Mouse (Mus musculus) inflammation-experienced regulatory T-cells, adult 6 months (primary cell): Measurements from ENCODE around the gene Snapc3. TPM values are rescaled to one million over a fixed set of nuclear protein-coding genes. Genes with fewer than 3 reads are reported as not detected.
A peak's percentile ranks its signal among the peaks of the same experiment; 100 is the strongest.

Source experiments
- ATAC-seq: one replicate; pipeline ENCODE4 v1.8.0; 2017
- polyA plus RNA-seq, 3 experiments: library from polyadenylated mRNA; unstranded; fragments of 100-300 nt; shearing (Covaris generic); gene quantifications; one replicate each; pipeline ENCODE4 v1.2.1; 2017

Gene Snapc3
- 10 to 100 TPM; 41.9 to 49.3 (median 46.3) TPM for polyA plus RNA-seq

DNA sequence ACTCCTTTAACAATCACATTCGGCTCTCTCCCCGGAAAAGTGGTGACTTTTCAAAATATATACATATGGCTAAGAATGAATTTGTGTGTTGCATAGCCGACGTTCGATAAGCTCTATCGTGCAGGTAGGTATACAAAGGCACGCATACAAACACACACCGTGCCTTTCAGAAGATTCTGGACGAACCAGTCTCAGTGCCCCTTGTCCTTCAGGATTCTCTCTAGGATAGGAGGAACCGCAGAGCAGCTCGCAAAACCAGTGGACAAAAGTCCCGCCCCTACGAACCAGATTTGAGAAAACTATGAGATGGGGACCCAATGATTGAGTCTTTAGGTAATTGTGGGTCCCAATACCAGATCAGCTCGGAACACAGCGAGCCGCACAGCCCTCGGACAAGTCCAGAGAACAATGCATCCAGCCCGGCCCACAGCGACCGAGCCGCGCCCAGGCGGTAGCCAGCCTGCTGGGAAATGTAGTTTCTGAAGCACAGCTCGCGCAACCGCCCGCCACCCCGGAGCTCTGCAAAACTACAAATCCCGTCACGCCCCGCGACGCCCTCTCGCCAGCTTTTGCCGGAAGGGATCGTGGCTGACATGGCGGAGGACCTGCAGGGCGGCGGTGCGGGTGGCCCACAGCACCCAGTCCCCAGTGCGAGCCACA lies at the start of gene Snapc3:
TSS of gene Snapc3 (plus strand) at position 565 of the 660 bp plus-strand sequence.
- ATAC-seq = peak; percentile 99

DNA sequence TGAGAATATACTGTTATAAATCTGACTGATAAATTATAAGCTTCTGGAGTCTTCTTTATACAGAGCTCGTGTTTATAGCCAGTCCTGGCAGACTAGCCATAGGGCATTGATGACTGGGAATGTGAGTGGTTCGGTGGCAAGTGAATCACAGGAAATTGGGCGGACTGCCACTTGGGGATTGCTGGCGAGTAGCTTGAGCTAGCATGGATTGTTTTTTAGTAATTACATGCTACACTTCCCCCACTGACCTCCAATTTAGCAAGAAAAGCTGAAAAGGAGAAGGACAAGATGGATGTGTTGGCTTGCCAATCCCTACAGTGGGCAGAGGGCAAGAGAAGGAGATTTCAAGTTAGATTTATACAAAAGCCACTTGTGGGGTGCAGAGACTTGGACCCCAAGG lies 44.1 kb upstream of the Snapc3 start:
- no peak for ATAC-seq

DNA sequence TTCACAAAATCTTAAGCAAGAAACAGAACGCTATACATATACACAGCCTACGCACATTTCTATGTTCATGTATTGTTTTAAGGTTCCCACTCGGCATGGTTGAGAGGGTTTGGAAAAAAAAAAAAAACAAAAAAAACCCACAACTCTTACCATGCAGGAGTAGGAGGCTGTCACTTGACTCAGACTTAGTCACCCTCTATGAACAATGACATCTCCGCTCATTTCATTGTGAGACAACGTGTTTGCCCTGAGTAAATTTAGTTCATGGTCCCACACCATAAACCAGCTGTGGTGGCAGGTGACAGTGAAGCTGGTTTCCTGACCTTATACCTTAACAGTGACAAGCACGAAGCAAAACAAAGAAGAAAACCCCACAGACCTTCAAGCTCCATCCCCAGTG lies 41.9 kb upstream of the Snapc3 start:
- no peak for ATAC-seq

DNA sequence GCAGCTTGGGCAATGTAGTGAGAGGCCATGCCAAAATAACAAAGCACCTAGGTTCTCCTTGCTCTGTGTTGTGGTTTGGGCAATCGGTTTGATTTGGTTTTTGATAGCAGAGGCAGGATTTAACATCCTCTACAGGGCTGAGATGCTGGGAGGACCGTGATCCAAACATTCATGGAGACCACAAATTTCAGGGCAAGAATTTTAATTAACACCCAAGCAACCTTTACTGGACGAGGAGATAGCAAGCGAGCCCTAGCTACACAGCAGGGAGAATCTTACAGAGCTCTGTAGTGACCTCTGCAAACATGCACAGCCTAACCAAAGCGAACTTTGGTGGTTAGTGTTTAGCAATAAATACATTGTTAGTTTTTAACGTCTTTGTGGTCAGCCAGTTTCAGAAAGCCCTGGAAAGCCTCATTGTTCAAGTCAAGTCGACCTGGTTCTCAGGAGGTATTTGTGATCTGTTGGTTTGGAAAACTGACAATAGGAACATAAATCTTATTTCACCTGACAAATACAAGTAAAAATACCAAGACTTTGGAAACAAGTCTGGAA lies 41.0 kb upstream of the Snapc3 start:
- ATAC-seq = no peak

DNA sequence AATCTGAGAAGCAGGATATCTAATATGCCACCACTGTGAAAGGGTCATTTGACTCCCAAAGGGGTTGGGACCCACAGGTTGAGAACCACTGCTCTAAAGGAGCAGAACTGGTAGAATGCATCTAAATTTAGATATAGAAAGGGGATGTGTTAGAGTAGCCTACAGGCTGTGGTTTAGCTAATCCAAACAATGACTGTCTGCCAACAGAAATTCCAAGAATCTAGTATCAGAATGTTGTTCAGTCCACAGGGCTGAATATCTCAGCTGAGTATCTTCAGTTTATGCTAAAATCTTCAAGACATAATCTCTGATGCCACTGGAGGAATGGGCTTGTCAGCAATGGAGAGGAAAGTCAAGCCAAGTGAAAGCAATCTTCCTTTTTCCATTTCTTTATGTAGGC lies 38.5 kb upstream of the Snapc3 start:
- ATAC-seq = no peak

DNA sequence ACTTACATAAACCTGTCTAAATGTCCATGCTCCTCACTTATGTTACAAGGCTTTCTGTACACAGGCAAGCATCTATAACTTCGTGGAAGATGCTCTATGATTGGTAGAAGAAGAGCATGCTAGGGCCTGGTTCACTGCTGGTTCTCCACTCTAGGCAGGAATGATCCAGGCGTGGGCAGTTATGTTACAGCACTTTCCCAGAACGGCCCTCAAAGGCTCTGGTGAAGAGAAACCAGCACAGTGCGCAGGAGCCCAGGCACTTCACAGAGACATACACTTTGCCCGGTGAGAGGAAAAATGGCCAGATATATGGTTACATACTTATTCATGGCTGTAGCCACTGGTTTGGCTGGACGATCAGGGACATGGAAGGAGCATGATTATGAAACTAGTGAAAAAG lies 37.8 kb upstream of the Snapc3 start:
- ATAC-seq = no peak

DNA sequence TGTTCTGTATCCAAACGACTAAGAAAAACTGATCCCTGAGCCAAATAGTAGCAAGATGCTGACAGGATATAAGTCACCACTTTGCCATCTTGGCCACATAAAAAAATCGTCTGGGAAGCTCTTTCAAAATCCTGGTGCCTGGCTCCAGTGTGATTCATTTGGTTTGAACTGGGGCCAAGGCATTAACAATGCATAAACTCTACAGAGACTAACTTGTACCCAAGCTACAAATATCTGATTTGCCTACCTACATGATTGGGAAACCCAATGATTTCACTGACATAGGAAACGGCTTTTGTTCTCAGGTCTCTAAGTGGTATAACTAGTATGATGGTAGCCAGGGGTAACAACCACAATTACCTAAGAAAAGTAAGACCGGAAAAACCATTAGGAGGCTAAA lies 37.3 kb upstream of the Snapc3 start:
- ATAC-seq = no peak

DNA sequence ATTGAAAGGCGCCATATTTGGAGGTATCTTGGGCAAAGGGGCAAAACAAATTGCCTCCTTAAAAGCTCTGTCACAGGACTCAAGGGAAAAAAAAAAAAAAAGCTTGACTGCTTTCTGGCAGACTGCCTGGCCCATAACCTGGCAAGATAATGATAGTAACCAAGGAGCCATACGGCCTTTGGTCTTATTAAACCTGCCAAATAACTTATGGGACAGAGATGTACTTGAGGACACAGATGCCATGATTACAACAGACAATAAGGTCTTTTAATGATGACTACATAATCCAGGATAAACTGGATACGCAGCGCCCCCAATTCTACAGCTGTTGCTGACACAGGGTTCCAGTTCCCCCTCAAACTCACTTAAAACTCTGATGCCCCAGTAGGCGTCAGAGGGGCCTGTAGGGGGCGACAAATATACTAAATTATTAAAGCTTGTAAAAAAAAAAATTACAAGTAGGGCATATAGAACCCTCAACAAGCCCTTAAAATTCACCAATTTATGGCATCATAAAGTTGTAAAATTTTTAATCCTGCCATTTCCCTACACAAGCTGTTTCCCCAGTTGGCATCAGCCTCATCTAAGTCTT lies 33.5 kb upstream of the Snapc3 start:
- no peak for ATAC-seq

DNA sequence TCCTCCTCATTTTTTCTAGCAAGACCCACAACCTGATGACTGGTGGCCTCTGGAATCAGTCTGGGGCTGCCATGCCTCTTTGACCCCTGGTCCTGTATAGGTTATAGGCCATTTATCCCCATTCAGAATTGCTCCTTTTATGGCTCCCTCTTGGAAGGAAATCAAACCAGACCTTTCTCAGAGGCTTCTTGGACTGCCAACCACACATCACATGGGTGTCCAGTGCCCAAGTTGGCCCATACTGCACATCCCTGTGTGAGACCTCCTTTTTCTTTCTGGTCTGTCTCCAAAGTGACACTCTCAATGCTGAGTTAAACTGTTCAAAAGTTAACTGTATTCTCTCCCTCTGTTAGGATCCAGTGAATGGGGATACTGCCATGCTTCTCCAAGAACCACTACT lies 32.4 kb upstream of the Snapc3 start:
- no peak for ATAC-seq

DNA sequence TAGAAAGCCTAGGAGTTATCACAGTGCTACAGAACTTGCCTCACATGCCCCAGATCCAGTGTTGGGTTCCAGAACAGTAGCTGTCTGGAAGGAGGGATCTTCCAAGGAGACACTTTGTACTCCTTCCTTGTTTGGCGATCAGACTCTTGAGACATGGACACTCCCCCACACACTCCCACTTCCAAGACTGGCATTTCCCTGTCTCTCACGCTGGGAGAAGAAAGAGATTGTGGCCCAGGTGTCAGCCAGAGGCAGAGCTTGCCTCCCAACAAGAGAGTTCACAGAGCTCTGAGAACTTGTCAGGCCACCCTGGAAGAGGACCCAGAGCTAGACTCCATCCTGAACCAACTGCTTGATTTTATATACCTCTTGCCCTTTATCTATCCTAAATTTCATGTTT lies 27.0 kb upstream of the Snapc3 start:
- ATAC-seq = no peak

DNA sequence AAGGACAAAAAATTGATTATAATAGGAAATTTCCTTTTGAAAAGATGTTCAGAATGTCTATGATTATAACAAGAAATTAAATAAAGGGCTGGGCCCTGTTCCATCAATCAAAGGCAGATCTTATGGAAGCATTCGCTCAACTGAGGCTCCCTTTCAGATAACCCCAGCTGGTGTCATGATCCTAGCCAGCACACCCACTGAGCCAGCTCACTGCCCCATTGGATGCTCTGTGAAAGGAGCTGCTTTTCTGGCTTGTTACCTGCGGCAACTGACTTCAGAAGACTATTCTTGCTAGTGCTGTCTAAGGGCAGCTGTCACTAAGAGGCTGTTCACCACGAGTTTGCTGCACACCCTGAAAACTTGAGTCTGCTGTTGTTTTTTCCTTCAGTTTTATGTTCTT lies 25.6 kb upstream of the Snapc3 start:
- no peak for ATAC-seq

DNA sequence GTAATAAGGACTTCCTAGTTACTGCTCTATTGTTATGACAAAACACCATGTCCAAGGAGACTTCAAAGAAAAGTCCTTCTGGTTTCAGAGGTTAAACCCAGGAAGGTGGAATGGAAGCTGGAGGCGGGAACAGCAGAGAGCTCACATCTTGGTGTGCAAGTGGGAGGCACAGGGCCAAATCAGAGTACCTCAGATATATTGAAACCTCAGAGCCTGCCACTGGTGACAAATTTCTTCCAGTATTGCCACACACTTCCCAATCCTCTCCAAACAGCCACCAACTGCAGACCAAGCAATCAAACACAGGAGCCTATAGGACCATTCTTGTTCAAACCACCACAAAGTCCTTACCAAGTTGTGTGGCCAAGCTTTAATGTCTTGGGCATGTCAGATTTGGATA lies 23.8 kb upstream of the Snapc3 start:
- ATAC-seq = no peak

DNA sequence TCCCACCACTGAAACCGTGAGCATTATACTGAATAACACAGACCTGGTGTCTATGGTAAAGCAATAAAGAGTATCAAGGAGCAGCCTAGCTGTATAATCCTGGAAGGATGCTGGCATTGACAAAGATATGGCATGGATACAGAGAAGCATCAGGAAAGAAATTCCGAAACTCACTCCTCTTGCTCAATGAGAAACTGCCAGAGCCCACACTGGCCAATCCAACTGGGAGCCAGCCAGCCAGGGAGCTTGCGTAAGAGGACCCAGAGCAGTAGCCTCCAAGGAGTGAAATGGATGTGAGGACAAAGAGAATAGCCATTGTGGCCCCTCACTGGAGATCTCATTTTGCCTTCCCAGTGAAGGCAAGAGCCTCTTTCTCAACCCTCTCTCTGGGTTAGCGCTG lies 21.2 kb upstream of the Snapc3 start:
- no peak for ATAC-seq

DNA sequence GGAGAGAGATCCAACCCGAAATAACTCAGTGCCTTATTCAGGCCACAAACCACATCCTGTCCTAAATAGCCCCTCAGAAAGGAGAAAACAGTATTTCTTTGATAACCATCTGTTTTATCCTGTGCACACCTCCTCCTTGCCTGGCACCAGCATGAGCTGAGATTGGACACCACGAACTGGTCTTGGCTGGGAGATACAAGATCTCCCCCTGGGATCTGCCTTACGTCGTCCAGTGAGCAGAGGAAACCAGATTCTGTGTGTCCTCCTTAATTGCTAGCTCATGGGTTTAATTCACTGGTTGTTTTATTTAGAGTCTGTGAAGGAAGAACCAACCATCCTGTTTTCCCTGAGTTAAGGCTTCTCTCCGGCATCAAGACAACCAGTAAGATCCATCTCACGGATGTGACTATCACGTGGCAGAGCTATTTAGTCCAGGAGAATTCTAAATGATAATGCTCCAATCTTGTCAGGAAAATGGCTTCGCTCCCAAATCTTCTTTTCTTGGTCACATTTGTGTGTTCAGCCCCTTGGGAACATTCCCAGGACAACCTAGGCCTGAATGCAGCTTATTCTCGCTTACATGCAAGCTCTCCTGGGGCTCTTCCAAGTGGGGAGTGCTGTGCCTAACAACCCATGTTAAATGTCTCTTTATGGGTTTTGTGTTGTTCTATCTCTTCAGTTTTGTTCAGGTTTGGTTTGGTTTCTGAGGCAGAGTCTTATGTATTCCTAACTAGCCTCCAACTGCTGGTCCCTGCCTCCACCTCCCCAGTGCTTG lies 20.3 kb upstream of the Snapc3 start:
- ATAC-seq = no peak

DNA sequence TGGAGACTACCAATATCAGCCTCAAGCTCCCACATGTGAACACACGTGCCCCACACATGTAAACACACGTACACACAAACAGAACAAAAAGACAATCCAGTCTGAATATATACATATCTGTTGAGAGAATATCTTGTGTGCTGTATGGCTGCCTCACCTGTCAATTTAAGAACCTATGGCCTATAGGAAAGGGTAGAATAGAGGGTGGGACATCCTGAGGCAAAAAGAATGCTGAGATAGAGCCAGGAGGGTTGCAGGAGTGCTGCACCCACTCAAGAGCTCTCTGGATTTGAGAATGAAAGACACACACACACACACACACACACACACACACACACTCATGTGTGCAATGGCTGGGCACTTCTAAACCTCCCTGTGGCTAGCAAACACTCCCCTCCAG lies 19.0 kb upstream of the Snapc3 start:
- ATAC-seq = no peak

DNA sequence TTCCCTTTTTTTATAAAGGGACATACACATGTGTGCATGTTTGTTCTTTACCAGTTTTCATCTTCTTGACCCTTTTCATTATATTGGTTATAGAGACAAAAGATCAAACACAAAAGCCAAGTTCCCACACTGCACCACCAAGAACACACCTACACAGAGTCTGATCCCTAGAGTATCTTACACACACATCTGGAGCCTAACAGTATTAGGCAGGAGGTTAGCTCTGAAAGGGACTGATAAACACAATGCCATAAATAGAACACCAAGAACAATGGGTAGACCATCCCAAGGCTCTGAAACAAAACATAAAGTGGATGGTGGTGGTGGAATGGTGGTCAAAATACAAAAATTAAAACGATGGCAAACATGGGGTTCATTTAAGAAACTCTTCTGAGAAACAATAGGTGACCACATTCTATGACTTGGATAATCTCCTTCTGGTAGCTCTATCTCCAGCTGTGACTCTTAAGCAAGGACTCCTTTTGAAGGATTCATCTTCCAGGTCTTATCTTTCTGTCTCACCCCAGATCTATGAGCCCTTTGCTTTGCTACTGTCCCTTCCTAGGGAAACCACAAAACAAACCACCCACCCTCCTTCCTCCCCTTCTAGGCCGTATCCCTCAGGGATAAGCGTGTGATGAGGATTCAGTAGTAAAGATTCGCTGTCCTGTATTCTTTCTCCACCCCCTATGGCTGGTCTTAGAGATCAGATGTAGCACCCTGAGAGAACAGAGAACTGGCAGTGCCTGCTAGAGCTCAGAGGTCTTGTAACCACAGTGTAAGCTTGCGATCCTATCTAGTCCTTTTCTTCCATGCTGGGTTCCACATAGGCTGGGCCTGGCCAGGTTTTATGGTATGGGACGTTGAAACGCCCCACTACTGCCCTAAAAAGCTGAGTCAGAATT lies 16.6 kb upstream of the Snapc3 start:
- no peak for ATAC-seq

DNA sequence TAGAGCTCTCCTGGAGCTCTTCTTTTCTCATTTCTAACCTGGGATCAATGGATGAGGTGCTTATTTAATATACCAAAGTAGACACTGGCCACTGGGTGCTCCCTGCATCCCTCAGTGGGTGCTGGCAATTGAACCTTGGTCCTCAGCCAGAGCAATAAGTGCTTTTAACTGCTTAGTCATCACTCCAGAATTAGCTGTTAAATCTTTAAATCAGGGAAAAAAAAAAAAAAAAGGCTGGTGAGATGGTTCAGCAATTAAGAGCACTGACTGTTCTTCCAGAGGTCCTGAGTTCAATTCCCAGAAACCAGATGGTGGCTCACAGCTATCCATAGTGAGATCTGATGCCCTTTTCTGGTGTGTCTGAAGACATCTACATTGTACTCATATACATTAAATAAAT lies 15.8 kb upstream of the Snapc3 start:
- no peak for ATAC-seq

DNA sequence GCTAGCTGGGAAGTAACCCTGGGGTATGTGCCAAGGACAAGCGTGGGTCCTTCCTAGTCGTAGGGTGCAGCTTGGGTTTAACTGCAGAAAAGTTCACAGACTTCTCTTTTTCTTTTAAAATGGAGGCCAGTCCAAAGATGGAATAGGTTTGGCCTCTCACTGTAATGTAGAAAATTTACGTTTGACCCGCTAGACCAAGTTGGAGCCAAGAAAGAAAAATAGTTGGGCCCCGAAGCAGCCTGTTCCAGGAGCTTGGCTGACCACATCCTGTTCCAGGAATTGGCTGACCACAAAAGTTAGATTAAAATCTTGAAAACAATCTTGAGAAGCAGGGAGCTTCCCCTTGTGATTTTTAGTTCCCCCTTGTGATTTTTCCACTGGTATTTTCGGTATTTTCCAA lies 9.8 kb upstream of the Snapc3 start:
- ATAC-seq = no peak

DNA sequence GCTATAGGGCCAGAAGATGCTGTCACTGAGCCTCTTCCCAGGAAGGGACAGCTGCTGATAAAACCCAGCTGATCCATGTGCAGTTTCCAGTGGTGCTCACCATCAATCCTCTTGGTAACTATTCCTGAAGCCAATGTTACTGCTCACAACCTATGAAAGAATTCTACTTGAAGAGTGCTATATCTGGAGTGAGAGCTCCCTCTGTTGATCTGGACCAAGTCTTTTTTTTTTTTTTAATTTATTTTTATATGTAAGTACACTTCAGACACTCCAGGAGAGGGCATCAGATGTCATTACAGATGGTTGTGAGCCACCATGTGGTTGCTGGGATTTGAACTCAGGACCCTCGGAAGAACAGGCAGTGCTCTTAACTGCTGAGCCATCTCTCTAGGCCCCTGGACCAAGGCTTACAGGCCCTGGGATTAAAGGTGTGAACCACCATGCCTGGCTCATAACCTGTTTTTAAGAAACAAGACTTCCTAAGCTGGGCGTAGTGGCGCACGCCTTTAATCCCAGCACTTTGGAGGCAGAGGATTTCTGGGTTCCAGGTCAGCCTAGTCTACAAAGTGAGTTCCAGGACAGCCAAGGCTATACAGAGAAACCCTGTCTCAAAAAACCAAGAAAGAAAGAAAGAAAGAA lies 7.5 kb upstream of the Snapc3 start:
- ATAC-seq = peak; percentile 32

DNA sequence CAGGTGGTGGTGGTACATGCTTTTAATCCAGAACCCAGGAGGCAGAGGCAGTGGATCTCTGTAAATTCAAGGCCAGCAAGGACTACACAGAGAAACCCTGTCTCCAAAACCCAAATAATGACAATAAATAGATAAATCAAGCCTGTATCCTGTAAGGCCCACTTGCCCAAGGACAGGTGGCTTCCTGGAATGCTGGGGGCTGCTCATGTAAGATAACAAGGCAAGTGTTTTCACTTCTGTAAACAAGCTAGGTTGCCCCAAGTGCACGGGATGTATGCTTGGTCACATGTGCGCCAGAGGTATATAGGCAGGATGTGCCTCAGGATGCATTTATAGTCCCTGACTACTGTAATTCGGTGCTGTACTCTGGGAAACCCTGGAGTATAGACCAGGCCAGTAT lies 5.5 kb upstream of the Snapc3 start:
- no peak for ATAC-seq

DNA sequence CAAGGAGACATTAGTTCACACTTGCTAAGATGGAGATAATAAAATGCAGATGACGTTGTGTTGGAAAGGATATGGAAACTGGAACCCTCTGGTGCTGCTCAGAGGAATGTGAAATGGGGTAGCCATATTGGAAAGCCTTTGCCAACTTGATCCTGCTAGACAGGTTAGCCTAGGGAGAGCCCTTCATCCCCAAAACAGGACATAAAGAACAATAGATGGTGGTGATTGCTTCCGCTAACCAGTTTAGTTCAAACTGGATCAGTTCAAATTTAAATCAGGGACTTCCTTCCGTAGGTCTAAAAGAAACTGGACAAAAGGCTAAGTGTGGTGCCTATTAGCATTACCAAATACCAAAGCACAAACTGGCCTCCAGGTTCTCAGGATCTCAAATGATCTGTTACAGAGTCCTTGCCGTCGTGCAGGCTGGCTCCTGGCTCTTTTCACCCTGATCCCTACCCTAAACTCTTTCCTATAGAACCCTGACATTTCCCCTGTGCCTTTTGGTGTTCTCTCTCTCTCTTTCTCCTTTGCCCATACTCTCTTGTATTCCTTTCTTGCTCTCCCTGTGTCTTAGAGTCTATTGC lies 3.2 kb upstream of the Snapc3 start:
- no peak for ATAC-seq

DNA sequence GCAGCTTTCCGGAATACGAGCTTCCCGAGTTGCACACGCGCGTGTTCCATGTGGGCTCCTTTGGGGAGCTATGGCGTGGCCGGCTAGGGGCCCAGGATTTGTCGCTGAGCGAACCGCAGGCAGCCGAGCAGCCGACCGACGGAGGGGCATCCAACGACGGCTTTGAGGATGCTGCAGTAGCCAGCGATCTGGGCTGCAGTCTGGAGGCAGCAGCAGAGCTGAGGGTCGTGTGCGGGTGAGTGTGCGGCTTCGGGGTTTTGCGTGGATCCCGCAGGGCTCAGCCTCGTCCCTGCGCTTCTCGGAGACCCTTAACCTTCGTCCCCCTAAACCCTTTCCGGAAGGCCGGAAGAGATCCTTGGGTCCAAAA lies 279 bp downstream of the Snapc3 start:
- ATAC-seq = no peak
